Mouse (Mus musculus) stomach, postnatal 0 days (tissue): Measurements from ENCODE around the gene Dnaaf3.

Experiments
- CTCF ChIP-seq: IDR thresholded peaks from 2 replicates; pipeline ENCODE4 v1.5.1; 2016; ENCODE audit warnings: antibody characterized with exemption, low read depth, mild to moderate bottlenecking, moderate library complexity
- EP300 ChIP-seq: optimal IDR thresholded peaks from 2 replicates; pipeline ENCODE3; 2016; ENCODE audit warnings: antibody characterized with exemption

DNA sequence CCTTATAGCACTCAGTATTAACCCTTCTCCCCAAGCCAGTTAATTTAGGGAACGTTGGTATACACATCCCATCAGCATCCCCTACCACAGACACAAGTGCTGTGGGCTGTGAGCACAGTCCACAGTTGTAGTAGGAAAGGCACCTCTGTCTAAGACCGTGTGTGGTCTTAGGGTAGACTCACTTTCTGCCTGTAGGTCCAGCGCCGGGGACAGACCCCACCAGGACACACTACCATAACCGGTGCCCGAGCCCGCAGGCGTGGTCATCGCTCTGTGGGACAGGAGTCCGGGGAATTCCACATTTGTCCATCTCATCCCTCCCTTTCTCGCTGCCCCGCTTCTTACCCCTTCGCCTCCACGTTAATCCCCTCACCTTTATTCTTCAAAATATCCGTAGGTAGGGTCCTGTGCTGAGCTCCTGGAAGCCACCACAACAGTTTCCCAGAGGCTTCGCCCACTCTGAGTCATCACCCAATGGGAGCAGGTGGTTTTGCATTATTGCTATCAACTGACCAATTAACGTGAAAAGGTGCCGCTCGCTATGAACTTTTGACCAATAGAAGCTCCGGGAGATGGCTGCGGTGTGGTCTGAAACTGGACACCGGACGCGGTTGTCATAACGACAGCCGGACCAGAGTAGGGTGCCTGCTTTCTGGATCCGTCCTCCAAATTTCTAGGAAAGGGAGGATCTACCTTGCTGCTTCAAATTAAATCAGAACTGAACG, at the start of gene Dnaaf3:
- TF ChIP-seq CTCF = no peak
- no peak for TF ChIP-seq EP300
